Mouse (Mus musculus): ENCODE data around the gene Aste1. TPM values are rescaled to one million over a fixed set of nuclear protein-coding genes. Genes with fewer than 3 reads are reported as not detected.

The Aste1 gene
- total RNA-seq, 2 experiments from 2014 or later, result 1.7 to 1.8 TPM

Other genes with a start within 250 kb of the Aste1 start
- not detected for gene Nek11, start 132 bp downstream of the Aste1 start, total RNA-seq (2021)
- gene Atp2c1, start 131.9 kb downstream of the Aste1 start, total RNA-seq (2021), result 10 to 100 TPM; 34.2 to 35.3 TPM
- 10 to 100 TPM; 10.9 to 12.0 TPM for gene Pik3r4, start 247.6 kb downstream of the Aste1 start, total RNA-seq (2021)